Mouse (Mus musculus): ENCODE data around the gene Zcchc7.

Gene Zcchc7

GRCm38 (mm10) chr4:44965175-44965574, 209.5 kb downstream of the Zcchc7 start:
- no peak for DNase-seq (ENCODE audit: low spot score)

GRCm38 (mm10) chr4:44965736-44966135, 210.1 kb downstream of the Zcchc7 start:
- DNase-seq (ENCODE audit: low spot score), result no peak

- DNase-seq (ENCODE audit: low spot score), result no peak
Measured at GRCm38 (mm10) chr4:44967402-44967801, 211.7 kb downstream of the Zcchc7 start.

GRCm38 (mm10) chr4:44970056-44970455, 214.4 kb downstream of the Zcchc7 start:
- DNase-seq (ENCODE audit: low spot score), result no peak

- peak; percentile 75 for DNase-seq (ENCODE audit: low spot score)
Measured at GRCm38 (mm10) chr4:44970612-44971110, 215.0 kb downstream of the Zcchc7 start.

GRCm38 (mm10) chr4:44973450-44973849, 217.8 kb downstream of the Zcchc7 start:
- peak; percentile 95 for DNase-seq (ENCODE audit: low spot score)

- no peak for DNase-seq (ENCODE audit: low spot score)
Measured at GRCm38 (mm10) chr4:44973871-44974270, 218.2 kb downstream of the Zcchc7 start.

- DNase-seq (ENCODE audit: low spot score), result no peak
Measured at GRCm38 (mm10) chr4:44974331-44974730, 218.7 kb downstream of the Zcchc7 start.

- DNase-seq (ENCODE audit: low spot score), result no peak
Measured at GRCm38 (mm10) chr4:44976026-44976615, 220.4 kb downstream of the Zcchc7 start.

GRCm38 (mm10) chr4:44976921-44977710, 221.4 kb downstream of the Zcchc7 start:
- no peak for DNase-seq (ENCODE audit: low spot score)

- DNase-seq (ENCODE audit: low spot score), result no peak
Measured at GRCm38 (mm10) chr4:44978175-44978574, 222.5 kb downstream of the Zcchc7 start.

GRCm38 (mm10) chr4:44979794-44980338, 224.2 kb downstream of the Zcchc7 start:
- peak; percentile 70 for DNase-seq (ENCODE audit: low spot score)

GRCm38 (mm10) chr4:44981280-44981973, 225.8 kb downstream of the Zcchc7 start, which contains the start of gene Grhpr:
Gene Grhpr (plus strand): TSS chr4:44981395.
- DNase-seq (ENCODE audit: low spot score), result peak; percentile 88
